In genomic region chr5:112740651-112741050, GRCm38 (mm10) we compare ENCODE assay signal across 9 mouse cellular contexts.
DNase-seq lines count a peak whose midpoint lies in the region; ATAC-seq lines count a peak whose summit lies in the region.
"Had no signal": no experiment of that assay in that cellular context is flagged by ENCODE, and none has a peak within 500 bp of the region (broad histone marks: within the 10 kb centered on the region; RNA-seq: fewer than 3 reads in every experiment).

No protein-coding gene starts in this region.

- no peaks in the 10 kb centered on the region for H3K27me3 ChIP-seq in midbrain, embryonic 15.5 days (replicated peaks)
- no peaks in the 10 kb centered on the region for H3K27me3 ChIP-seq in midbrain, embryonic 13.5 days
- H3K27me3 ChIP-seq in forebrain, embryonic 16.5 days (replicated peaks; ENCODE audit: control insufficient read depth, insufficient read depth, low read length): no peaks in the 10 kb centered on the region

- WGBS in midbrain, embryonic 15.5 days: 71% methylated on average over 12 of the region's 12 CpGs
- 71% methylated on average over 12 of the region's 12 CpGs for WGBS in midbrain, embryonic 13.5 days
- 63% methylated on average over 12 of the region's 12 CpGs for WGBS in forebrain, embryonic 16.5 days

- no peaks in the 10 kb centered on the region for H3K9me3 ChIP-seq in midbrain, embryonic 15.5 days
- H3K9me3 ChIP-seq in midbrain, embryonic 13.5 days: no peaks in the 10 kb centered on the region
- no peaks in the 10 kb centered on the region for H3K9me3 ChIP-seq in forebrain, embryonic 16.5 days (ENCODE audit: control insufficient read depth, low read length)

- H3K4me3 ChIP-seq in midbrain, embryonic 15.5 days: no peak overlapping the region
- no peak overlapping the region for H3K4me3 ChIP-seq in midbrain, embryonic 13.5 days (replicated peaks)
- no peak overlapping the region for H3K4me3 ChIP-seq in forebrain, embryonic 16.5 days (replicated peaks; ENCODE audit: low read length)

- H3K27ac ChIP-seq in midbrain, embryonic 15.5 days: no peak overlapping the region
- H3K27ac ChIP-seq in midbrain, embryonic 13.5 days: no peak overlapping the region
- no peak overlapping the region for H3K27ac ChIP-seq in forebrain, embryonic 16.5 days (ENCODE audit: low read length)

- peak; percentile 48 to 72 for DNase-seq in layer of hippocampus, postnatal 14 days (ENCODE audit: low spot score in 2 of 2)
- DNase-seq in right cerebral cortex, postnatal 4 days: peak; percentile 20
- DNase-seq in liver: no peak
- no peak for DNase-seq in T-cell, adult 2 months (ENCODE audit: low spot score)
- no peak for DNase-seq in kidney, postnatal 10 days

- peaks cover 22% of the 10 kb centered on the region; the same call in 1 of the 2 replicates for H3K4me1 ChIP-seq in midbrain, embryonic 15.5 days
- peaks cover 29% of the 10 kb centered on the region for H3K4me1 ChIP-seq in midbrain, embryonic 13.5 days (replicated peaks)
- H3K4me1 ChIP-seq in forebrain, embryonic 16.5 days (replicated peaks; ENCODE audit: control insufficient read depth, insufficient read depth, low read length): peaks cover 6% of the 10 kb centered on the region

- no peak overlapping the region for H3K9ac ChIP-seq in midbrain, embryonic 15.5 days
- H3K9ac ChIP-seq in midbrain, embryonic 13.5 days (replicated peaks): no peak overlapping the region
- H3K9ac ChIP-seq in forebrain, embryonic 16.5 days (replicated peaks; ENCODE audit: low read depth, low read length): no peak overlapping the region

- H3K4me2 ChIP-seq in midbrain, embryonic 15.5 days: no peak overlapping the region
- no peak overlapping the region for H3K4me2 ChIP-seq in midbrain, embryonic 13.5 days (replicated peaks)
- H3K4me2 ChIP-seq in forebrain, embryonic 16.5 days (ENCODE audit: low read length): no peak overlapping the region

- ATAC-seq in midbrain, embryonic 15.5 days (replicated peaks): peak; percentile 65; the same call in 1 of the 2 replicates
- ATAC-seq in midbrain, embryonic 13.5 days: no peak
- 0 out of 2 replicates have a peak, but pooled peaks have one; percentile 67 for ATAC-seq in forebrain, embryonic 16.5 days
- ATAC-seq: CD4-positive, CD25-positive, alpha-beta regulatory T cell, adult 4 months had no signal

- no peaks in the 10 kb centered on the region for H3K36me3 ChIP-seq in midbrain, embryonic 15.5 days (replicated peaks)
- H3K36me3 ChIP-seq in midbrain, embryonic 13.5 days: no peaks in the 10 kb centered on the region
- H3K36me3 ChIP-seq in forebrain, embryonic 16.5 days (ENCODE audit: control insufficient read depth, insufficient read depth): no peaks in the 10 kb centered on the region

Comparison
In these comparisons a context has a peak if more than half of its experiments do, and no peak if none do; other contexts are left out.
1. DNase-seq: peak in layer of hippocampus, postnatal 14 days (2 of 2) and right cerebral cortex, postnatal 4 days (single experiment); none in liver (single experiment), T-cell, adult 2 months (single experiment) and kidney, postnatal 10 days (single experiment).